Mouse (Mus musculus): ENCODE measurements around the gene Pglyrp2.

Pglyrp2 gene

GRCm38 (mm10) chr17:32424034-32424433, at the start of gene Pglyrp2:
Gene Pglyrp2, minus strand, starts transcription at chr17:32424167.
- DNase-seq (ENCODE audit: low read depth, low spot score), result peak; percentile 84

GRCm38 (mm10) chr17:32472176-32472575, 48.2 kb upstream of the Pglyrp2 start:
- DNase-seq (ENCODE audit: low read depth, low spot score), result no peak

GRCm38 (mm10) chr17:32470795-32471194, 46.8 kb upstream of the Pglyrp2 start:
- peak; percentile 80 for DNase-seq (ENCODE audit: low read depth, low spot score)

GRCm38 (mm10) chr17:32468494-32468893, 44.5 kb upstream of the Pglyrp2 start:
- DNase-seq (ENCODE audit: low read depth, low spot score), result no peak

DNA sequence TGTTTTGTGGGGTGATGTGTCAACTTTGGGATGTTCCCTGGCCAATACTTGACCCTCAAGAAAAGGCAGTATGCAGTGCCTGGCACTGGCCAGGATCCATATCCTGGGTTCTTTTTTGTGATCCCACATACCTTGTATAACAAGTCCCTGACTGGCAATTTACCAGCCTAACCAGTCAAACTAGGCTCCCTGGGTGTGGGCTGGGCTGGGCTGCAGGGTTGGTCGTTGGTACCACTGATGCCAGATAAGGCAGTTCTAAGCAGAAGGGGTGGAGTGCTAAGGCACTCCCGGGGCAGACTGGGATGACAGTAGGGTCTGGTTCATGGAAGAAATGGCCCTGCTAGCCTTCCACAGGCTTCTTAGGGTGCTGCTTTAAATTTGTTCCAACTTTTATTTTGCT, 31.0 kb upstream of the Pglyrp2 start:
- DNase-seq (ENCODE audit: low read depth, low spot score), result no peak

- DNase-seq (ENCODE audit: low read depth, low spot score), result no peak
Measured at GRCm38 (mm10) chr17:32454188-32454587, 30.2 kb upstream of the Pglyrp2 start.

- DNase-seq (ENCODE audit: low read depth, low spot score), result peak; percentile 42
Measured at GRCm38 (mm10) chr17:32452482-32452881, 28.5 kb upstream of the Pglyrp2 start, which contains the start of gene Cyp4f39. Gene Cyp4f39, plus strand, starts transcription at chr17:32452723.

DNA sequence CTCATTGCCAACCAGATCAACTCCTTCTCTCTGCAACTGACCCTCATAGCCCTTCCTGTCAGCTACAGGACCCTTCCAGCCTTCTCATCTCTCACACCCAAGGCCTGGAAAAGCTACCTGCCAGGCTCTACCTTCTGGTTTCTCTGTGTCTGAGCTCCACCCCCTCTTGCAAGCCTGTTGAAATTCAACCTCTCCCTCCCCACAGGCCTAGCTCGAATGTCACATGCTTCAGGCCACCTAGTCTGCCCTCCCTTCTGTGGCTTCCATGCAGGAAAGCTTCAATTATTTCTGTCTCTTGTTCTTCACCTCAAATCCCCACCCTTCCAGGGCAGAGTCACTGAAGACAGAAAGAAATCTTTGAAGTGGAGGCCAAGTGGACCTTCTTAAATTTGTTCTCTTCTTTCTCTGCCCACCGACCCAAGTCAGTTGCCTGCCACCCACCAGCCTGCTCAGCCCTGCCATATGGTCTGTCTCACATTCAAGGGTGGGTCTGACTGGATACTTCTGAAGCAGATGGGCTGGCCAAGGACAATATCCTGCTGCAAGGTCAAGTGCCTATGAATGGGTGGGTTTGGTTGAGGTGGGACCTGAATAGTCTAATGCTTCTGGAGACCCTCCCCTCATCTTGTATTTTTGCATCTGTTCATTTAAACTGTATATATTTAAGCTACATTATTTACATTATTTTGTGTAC, 27.0 kb upstream of the Pglyrp2 start:
- DNase-seq (ENCODE audit: low read depth, low spot score), result no peak

DNA sequence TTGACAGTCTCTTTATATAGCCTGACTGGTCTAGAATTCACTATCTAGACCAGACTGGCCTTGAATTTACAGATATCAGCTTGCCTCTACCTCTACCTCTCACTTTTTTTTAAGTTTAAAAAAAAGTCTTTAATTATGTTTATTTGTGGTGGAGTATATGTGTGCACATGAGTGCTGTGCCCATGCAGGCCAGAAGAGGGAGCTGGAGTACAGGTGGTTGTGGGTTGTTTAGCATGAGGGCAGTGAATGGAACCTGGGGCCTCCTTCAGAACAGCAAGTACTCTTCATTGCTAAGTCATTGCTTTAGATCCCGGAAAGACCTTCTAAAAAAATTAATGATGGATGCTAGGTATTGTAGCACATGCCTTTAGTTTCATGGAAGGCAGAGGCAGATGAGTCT, 25.1 kb upstream of the Pglyrp2 start:
- DNase-seq (ENCODE audit: low read depth, low spot score), result no peak

GRCm38 (mm10) chr17:32447195-32447594, 23.2 kb upstream of the Pglyrp2 start:
- no peak for DNase-seq (ENCODE audit: low read depth, low spot score)

DNA sequence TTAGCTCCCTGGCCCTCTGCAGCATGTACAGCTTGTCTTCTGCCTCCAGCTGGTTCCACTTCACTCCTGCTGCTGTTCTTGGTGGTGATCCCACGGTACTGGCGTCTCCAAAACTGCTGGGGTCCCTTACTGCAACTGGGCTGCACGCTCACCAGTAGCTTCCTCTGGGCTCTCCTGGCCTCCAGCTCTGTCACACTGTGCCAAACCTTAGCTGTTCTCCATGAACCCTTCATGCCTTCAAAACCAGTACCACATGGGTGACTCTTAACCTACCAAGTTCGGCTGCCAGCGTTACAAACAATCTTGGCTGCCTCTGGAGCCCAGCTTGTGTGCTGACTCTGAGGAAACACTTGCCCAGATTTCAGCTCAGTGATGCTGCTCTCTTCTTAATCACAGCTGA, 21.0 kb upstream of the Pglyrp2 start:
- no peak for DNase-seq (ENCODE audit: low read depth, low spot score)

DNA sequence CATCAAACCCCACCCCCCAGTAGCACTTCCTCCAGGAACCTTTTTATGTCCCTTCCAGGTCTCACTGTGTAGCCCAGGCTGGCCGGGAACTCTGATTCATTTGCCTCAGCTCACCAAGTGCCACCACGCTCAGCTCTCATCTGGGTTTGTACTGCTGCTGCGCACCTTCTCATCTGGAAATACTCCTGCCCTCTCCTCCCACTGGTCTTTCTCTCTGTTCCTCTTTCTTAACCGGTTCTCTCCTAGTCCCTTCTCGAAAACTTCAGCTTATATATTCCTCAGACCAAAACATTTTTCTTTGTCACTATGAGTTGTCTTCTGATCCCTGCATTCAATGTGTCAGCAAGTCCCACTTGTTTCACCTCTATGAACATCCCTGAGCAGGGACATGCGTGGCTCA, 19.3 kb upstream of the Pglyrp2 start:
- no peak for DNase-seq (ENCODE audit: low read depth, low spot score)

DNA sequence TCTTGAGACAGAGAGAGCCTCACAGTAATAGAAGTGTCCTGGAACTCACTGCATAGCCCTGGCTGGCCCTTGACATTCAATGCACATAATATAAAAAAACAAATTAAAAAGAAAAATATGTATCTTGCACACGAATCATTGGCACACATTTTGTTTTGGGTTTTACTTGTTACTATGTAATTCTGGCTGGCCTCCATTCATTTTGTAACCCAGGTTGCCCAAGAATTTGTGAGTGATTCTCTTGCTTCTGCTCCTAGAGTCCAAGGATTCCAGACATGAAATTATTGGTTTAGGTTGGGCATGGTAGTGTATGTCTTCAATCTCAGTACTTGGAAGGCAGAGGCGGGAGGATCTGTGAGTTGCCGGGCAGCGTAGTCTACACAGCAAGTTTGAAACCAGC, 13.1 kb upstream of the Pglyrp2 start:
- no peak for DNase-seq (ENCODE audit: low read depth, low spot score)

DNA sequence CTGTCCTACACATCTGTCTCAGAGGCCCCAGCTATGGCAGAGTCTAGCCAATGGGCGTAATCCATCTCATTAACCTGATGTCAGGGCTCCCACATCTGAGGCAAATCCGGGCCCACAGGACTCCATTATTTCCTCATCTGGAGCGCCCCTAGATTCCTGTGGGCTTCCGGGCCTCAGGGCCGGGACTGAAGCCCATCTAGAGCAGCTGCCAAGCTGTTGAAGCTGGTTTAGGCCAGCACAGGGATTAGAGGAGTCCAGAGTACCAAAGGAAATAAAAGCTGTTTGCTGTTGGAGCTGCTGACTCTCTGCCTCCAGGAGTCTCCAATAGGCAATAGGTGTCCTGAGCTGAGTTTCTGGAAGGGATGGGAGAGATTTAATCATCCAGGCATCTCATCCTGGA, 11.2 kb upstream of the Pglyrp2 start:
- no peak for DNase-seq (ENCODE audit: low read depth, low spot score)

- no peak for DNase-seq (ENCODE audit: low read depth, low spot score)
Measured at GRCm38 (mm10) chr17:32434324-32434723, 10.4 kb upstream of the Pglyrp2 start.

GRCm38 (mm10) chr17:32431972-32432371, 8.0 kb upstream of the Pglyrp2 start:
- DNase-seq (ENCODE audit: low read depth, low spot score), result peak; percentile 73

DNA sequence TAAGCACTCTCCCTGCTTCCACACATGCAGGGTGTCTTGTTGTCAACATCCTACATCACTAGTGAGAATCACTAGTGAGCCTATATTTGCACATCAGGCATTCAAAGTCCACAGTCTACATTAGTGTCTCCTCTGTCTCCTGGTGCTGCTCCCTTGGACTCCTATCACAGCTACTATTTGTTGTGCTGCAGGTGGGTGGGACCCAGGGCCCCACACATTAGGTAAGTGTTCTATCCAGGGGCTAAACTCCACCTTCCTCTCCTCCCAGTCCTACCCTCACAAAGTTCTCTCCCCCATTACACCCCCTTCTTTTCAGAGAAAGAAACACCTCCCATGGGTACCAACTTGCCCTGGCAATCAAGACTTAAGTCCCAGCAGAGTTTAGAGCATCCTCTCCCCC, 2.6 kb upstream of the Pglyrp2 start:
- no peak for DNase-seq (ENCODE audit: low read depth, low spot score)

- DNase-seq (ENCODE audit: low read depth, low spot score), result no peak
Measured at GRCm38 (mm10) chr17:32420781-32421180, 3.2 kb downstream of the Pglyrp2 start.

DNA sequence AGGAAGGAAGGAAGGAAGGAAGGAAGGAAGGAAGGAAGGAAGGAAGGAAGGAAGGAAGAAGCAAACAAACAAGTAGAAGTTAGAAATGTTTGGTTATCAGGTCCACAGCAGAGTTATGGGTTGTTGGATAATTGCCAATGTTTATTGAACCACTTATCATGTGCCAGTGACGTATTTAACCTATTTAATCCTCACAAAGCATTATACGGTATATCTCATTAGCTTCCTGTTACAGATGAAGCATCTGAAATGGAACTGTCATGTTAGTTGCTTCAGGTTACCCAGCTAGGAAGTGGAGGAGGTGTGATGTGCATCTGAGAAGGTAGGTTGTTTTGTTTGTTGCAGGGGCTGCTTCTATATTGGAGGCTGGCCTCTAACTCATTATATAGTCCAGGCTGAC, 4.0 kb downstream of the Pglyrp2 start:
- DNase-seq (ENCODE audit: low read depth, low spot score), result no peak

GRCm38 (mm10) chr17:32416771-32417170, 7.2 kb downstream of the Pglyrp2 start:
- DNase-seq (ENCODE audit: low read depth, low spot score), result no peak

DNA sequence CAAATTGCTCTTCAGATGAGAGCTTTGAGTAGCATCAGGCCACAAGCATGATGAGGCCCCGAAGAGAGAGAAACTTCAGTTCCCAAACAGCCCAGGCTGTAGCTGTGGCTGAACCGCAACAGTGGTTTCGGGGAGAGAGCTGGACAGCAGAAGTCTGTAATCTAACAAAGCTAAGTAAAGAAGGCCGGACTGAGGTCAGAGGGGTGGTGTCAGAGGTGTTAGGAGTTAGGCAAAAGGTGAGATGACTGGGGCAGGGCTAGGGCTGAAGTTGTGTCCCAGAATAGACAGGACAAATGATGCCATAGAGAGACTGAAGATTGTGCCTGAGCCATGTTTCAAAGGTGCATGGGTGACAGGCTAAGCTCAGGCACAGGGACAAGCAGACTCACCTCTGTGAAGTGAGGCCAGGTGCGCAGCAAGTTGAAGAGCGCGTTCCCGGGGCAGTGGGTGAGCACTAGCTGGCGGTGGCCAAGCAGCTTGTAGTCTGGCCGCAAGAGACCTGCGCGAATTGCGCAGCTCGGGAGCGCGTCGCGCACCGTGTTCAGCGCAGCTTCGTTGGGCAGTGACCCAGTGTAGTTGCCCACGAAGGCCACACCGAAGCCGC, 8.4 kb downstream of the Pglyrp2 start:
- no peak for DNase-seq (ENCODE audit: low read depth, low spot score)

DNA sequence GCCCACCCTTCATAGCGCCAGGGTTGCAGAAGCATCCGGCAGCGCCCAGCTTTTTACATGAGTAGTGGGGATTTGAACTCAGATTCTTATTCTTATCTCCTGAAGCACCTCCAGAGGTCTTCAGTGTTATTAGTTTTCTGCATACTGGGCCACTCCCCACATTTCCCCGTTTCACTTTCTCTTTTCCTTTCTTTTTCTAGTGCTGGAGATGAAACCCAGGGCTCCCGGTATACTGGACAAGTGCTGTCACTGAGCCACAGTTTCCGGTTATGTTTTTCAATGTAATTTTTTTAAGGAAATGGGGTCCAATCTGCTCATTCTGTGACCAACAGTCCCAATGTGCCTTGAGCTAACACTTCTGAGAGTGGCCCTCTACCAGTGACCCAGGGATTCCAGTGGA, 12.1 kb downstream of the Pglyrp2 start:
- peak; percentile 32 for DNase-seq (ENCODE audit: low read depth, low spot score)

GRCm38 (mm10) chr17:32403417-32403816, 20.6 kb downstream of the Pglyrp2 start, which contains the start of gene Rasal3:
Gene Rasal3, minus strand, starts transcription at chr17:32403583.
- DNase-seq (ENCODE audit: low read depth, low spot score), result peak; percentile 91

Measured in CD4-positive helper T cell, adult 2 months (primary cell).